ENCODE assay signal across 8 mouse cellular contexts in genomic region chr9:50235908-50236307, GRCm38 (mm10).
A peak's percentile ranks its signal among the peaks of the same experiment; 100 is the strongest.
DNase-seq lines count a peak whose midpoint lies in the region; ATAC-seq lines count a peak whose summit lies in the region.

No protein-coding gene starts in this region.

- H3K4me3 ChIP-seq in neural tube, embryonic 13.5 days: no peak overlapping the region

- peak; percentile 86 for ATAC-seq in neural tube, embryonic 13.5 days (ENCODE audit: low read depth)

- no peak overlapping the region for H3K4me2 ChIP-seq in neural tube, embryonic 13.5 days

- H3K27ac ChIP-seq in neural tube, embryonic 13.5 days (replicated peaks): peak overlapping the region; percentile 33

- H3K36me3 ChIP-seq in neural tube, embryonic 13.5 days: no peaks in the 10 kb centered on the region

- no peaks in the 10 kb centered on the region for H3K9me3 ChIP-seq in neural tube, embryonic 13.5 days

- DNase-seq in adrenal gland, adult 2 months: peak; percentile 5
- no peak for DNase-seq in adrenal gland, postnatal 25 days
- DNase-seq in layer of hippocampus, adult 9-11 months: peak; percentile 10
- no peak for DNase-seq in layer of hippocampus, postnatal 25 days (ENCODE audit: extremely low spot score in 1 of 2, low spot score in 1 of 2)
- DNase-seq in gastrocnemius, postnatal 25 days: peak; percentile 20
- no peak for DNase-seq in ovary, adult 18-20 months (ENCODE audit: low spot score)
- no peak for DNase-seq in testis, postnatal 10 days (ENCODE audit: low spot score)

- no peaks in the 10 kb centered on the region for H3K27me3 ChIP-seq in neural tube, embryonic 13.5 days

- peaks cover 35% of the 10 kb centered on the region for H3K4me1 ChIP-seq in neural tube, embryonic 13.5 days (replicated peaks)

- no peak overlapping the region for H3K9ac ChIP-seq in neural tube, embryonic 13.5 days

- WGBS in neural tube, embryonic 13.5 days: 0% methylated on average over 1 of the region's 1 CpGs

Comparison
In these comparisons a context has a peak if more than half of its experiments do, and no peak if none do; other contexts are left out.
1. DNase-seq: peak in adrenal gland, adult 2 months (single experiment), layer of hippocampus, adult 9-11 months (single experiment) and gastrocnemius, postnatal 25 days (single experiment); none in adrenal gland, postnatal 25 days (single experiment), layer of hippocampus, postnatal 25 days (0 of 2), ovary, adult 18-20 months (single experiment) and testis, postnatal 10 days (single experiment).